Mouse (Mus musculus): ENCODE data around the gene Dph2.

The Dph2 gene

DNA sequence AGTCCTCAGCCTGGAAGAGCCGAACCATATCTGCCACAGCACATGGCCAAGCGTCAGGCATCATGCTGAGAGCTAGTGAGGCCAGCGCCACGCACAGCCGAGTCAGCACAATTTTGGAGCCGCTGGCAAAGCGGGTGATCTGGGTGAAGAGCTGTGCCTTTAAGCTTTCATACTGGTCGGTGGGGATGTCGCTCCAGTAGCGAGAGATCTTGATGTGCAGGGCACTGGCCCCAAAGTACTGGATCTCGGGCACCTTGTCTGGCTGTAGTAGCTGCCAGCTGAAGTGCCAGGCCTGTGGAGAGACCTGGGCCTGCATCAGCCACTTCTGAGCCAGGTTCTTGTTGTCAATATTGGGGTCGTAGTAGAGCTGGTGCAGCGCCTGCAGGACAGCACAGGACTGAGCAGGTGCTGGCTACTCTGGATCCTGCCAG, 20.3 kb upstream of the Dph2 start:
- no peak for DNase-seq (ENCODE audit: inconsistent ontology term)

DNA sequence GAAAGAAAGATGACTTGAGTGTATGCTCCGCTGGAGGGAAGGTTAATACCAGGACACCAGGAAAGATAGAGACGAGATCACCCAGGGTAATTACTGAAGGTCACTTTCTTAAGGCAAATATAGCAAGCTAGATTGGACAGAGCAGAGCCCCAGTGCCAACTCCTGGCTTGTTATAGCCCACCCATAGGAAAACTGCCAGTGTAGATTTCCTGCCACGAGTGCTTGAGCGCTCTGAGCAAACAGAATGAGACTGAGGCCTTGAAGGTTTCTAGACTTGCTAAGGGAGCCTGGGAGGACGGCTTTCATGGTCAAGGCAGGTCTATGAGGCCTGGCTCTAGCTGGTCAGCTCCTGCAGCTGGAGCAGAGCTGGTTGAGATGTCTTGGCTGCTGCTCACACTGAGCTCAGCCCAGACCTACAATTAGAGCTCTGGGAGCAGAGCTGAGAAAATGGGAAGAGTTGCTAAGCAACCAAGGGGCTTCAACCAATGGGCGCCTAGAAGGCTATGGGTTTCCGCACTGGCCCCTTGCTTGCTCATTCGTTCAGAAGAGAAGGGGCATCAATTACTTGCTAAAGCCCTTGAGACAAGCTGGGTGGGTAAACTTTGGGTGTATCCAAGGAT, 17.1 kb upstream of the Dph2 start:
- no peak for DNase-seq (ENCODE audit: inconsistent ontology term)

DNA sequence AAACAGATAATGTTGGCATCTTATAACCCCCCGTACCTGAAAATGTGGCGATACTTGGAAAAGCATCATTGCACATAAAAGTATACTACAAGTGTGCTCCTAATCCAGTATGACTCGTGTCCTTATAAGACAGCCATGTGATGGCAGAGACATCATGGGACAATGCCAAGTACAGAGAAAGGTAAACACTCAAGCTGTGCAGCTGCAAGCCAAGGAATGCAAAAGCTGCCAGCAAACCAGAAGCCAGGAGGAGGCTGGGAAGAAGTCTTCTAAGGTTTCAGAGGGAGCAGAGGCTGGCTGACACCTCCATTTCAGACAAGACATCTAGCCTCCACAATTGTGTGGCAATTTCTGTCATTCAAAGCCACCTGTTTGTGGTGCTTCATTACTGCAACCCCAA, 14.4 kb upstream of the Dph2 start:
- DNase-seq (ENCODE audit: inconsistent ontology term): no peak

DNA sequence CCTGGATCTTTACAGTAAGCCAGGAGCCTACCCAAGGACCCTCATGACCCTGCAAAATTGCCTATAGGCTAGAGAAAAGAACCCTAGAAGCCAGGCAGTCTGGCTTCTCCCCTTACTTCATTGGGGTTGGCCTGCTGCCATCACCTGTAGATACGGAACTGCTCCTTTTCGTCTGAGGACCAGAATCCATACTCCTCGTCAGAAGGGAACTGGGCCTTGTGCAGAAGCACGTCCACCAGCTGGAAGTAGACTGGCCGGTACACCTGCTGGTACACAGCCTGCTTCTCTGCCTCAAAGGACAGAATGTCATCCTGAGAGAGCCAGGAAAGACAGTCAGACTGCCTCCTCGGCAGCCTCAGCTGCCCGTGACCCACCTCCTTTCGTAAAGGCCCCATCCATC, 12.9 kb upstream of the Dph2 start:
- no peak for DNase-seq (ENCODE audit: inconsistent ontology term)

DNA sequence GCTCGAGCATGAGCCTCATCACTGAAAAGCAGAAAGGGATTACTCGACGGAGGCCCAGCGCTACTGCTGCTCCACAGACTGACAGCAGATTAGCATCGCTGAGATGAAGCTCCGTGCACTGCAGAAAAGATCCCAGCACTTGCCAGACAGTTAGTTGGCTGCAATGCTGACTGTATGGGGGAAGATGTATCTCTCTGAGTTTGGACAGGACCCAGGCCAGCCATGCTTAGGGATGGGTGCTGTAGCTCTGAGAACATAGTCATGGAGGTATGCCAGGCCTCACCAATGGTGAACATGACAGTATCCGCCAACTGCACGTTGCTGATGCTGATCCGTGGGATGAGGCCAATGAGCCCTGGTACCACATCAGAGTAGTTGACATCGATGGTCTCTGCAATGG, 12.3 kb upstream of the Dph2 start:
- DNase-seq (ENCODE audit: inconsistent ontology term): no peak

DNA sequence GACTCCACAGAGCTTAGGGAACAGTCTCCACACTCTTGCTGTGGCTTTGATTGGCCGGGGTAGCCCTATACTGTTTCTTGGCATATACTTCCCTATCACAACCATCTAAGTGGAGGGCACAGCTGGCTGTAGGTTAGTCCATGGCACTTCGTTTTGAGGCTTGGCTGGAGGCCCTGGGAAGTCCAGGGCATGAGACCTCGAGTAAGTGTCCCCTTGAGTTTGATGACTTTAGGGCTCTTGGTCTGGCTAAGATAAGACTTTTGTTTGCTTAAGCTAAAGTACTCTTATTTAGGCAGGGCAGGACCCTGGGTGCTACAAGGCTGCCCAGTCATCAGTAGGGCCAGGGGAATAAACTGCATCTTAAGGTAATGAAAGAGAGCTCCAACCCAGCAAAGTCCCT, 6.3 kb upstream of the Dph2 start:
- DNase-seq (ENCODE audit: inconsistent ontology term): no peak

DNA sequence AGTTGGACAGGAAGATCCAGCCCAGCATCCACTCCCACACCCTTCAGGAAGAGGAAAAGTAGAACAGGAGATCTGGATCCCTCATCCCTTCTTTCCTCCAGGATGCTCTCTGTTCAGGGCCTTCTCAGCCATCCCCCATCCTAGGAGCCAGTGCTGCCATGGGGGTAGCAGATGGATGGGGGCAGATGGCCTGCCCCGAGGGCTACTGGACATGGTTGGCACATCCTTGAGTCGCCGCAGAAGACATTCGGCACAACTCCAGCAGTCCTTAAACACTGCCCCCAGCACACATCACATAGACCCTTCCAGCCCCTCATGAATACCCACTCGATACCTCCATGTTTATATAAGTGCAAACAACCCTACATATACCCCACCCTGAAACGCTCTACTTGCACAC, 4.2 kb upstream of the Dph2 start:
- no peak for DNase-seq (ENCODE audit: inconsistent ontology term)

DNA sequence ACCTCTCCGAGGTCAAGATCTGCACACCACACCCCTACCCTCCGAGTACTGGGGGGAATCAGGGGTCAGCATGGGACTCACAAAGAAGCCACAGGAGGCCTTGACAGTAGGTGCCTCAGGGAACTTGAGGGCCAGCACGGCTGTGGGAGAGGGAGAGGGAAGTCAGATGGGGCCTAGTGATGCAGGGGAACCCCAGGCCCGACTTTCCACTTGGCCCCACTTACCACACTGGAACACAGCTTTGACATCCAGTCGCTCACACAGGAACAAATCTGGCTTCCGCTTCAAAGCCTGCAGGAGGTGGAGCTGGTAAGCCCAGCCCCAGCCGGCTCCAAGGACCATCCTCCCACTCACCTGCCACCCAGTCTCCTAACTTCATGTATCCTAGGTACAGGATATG, 3.5 kb upstream of the Dph2 start:
- no peak for DNase-seq (ENCODE audit: inconsistent ontology term)

DNA sequence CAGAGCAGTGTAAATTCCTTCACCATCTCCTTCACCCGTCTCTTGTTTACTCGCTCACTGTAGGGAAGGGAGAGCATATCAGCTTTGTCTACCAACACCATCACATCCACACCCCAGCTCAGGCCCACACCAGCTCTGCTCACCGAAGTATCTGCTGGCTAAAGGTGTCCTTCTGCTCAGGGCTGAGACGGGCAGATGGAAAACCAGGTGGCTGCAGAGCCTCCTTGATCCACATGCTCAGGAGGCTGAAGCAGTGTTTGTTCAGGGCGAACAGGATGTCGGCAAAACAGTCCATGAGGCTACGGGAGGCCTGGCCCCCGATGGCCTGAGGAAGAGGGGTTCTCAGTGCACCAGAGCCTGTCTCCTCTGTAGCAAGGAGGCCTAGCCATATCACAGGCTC, 2.8 kb upstream of the Dph2 start:
- no peak for DNase-seq (ENCODE audit: inconsistent ontology term)

DNA sequence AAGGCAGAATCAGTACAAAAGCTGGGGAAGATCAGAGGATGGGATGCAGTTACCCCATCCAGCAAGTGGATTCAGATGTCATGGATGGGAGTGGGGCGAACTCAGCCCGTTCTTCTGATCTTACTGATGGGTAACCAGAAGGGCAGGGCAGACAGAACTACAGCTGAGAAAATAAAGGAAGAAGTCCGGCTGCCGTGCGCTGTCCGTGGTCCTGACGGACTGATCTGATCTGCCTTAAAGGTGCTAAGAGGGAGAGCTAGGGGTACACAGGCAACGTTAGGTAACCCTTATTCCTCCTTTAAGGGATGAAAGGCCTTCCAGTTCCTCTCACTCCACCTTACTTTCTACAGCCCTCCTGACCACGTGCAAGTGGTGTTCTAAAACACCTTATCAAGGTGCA, 1.5 kb upstream of the Dph2 start:
- peak; percentile 49 for DNase-seq (ENCODE audit: inconsistent ontology term)

DNA sequence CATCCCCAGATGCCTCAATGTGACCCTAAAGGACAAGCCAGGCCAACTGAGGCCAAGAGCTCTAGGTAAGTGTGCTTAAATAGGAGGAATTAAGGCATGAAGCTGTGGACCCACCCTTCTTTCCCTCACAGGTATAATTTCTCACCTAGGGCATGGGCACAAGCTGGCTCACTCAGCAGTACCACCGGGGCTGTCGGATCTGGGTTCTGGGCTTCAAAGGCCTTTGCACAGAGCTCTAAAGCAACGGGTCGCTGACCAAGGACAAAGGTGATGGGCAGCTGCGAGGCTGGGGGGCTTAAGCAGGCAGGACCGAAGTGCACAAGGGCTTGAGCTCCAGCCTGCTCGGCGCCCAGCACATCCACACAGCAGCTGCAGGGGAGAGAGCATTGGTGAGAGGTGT, 1.1 kb downstream of the Dph2 start:
- DNase-seq (ENCODE audit: inconsistent ontology term): no peak

DNA sequence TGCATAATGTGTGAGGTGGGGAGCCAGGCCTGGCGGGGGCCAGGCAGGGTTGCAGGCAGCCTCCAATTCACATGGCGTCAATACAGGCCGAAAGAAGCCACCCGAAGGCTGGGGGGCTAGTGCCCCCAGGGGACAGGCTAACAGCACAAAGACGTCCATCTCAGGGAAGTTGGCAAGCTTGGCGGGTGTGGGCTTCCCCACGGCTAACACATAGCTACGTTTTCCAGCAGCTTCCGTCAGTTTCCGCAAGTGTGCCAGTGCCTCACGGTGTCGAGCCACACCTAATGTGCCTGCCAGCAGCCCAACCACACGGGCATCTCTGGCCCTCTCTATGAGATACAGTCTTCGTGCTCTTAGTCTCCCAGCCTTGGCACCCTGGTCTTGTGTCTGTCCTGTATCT, 1.8 kb downstream of the Dph2 start:
- DNase-seq (ENCODE audit: inconsistent ontology term): no peak

DNA sequence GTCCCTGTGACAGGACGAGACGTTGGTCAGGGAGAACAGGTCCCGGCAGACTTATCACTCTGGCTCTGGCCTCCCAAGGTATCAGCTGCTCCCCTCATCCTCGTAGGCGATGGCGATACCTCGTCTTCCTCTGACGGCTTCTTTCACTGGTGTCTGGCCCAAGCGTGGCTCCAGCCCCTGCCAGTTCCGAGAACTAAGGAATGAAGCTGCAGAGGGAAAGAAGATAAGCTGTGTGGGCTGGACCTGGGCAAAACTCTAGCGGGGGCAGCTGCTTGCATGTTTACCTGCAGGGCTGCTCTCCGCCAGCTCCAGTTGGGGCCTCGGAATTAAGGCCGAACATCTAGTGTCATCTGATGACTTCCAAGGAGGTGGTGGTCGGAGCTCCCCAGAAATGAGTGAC, 2.4 kb downstream of the Dph2 start:
- DNase-seq (ENCODE audit: inconsistent ontology term): no peak

DNA sequence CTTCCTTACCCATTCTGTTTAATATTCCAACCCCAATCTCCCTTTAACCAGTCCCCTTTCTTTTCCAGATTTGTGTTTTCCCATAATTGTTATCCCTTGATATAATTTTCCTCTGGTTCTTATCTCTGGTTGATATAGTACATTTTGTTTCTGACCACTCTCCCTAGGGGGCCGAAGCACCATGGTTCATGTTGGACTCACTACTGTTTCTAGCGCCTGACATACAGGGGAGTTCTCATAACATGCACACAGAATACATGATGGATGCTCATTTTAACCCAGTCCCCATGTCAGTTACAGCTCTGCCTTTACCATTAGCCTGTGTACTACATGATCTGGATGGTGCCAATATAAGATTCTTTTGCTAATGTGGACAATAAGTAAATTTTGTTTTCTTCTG, 3.9 kb downstream of the Dph2 start:
- no peak for DNase-seq (ENCODE audit: inconsistent ontology term)

DNA sequence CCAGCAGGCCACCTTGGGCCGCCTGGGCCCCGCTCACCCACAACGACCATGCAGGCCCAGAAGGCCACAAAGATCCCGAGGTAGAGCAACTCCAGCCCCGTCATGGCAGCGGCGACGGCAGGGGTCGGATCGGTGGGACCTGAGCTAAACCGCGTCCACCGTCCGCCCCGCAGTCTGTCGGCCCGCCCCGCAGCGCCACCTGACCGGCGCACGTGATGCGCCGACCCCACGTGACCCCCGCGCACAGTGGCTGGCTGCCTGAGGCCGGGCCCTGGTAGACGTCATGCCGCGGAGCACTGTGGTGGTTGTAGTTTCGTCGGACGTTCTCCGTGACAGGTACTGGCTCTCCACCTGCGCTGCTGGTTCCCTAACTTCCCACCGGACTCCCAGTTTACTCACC, 4.7 kb downstream of the Dph2 start, which contains the start of gene Atp6v0b:
TSS of gene Atp6v0b (minus strand) at position 201 of the 400 bp plus-strand sequence.
- peak; percentile 93 for DNase-seq (ENCODE audit: inconsistent ontology term)

DNA sequence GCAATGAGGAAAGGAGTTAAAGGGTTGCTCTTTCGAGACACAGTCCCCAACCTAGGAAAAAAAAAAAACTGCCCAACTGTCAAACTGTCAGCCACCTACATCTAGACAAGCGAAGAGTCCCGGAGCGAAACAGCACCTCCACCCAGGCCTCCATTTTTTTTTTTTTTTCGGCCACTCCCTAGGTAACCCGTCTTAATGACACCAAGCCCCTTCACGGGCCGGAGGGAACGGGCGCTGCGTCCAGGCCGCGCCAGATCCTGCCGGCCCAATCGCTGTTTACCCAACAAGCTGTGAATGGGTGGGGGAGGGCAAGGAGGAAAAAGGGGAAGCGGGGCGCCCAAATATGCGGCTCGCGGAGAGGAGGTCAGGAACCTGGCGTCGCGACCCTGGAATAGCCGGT, 5.2 kb downstream of the Dph2 start:
- DNase-seq (ENCODE audit: inconsistent ontology term): no peak

DNA sequence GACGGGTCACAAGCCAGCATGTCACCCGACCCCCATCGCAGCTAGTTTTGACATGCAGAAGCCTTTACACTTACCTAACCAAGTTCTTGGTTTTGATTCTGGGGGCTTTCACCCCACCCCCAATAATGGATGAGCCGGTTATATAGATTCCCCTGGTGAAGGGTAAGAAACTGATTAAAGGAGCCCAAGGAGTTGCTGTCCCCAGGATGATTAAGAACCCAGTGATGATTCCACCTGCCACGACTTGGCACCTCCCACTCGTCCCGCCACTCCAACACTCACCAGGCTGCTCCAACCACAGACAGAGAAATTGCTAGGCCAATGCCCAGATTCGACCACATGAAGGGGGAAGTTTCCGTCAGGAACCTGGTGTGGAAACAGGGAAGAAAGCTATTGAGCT, 5.8 kb downstream of the Dph2 start:
- no peak for DNase-seq (ENCODE audit: inconsistent ontology term)

DNA sequence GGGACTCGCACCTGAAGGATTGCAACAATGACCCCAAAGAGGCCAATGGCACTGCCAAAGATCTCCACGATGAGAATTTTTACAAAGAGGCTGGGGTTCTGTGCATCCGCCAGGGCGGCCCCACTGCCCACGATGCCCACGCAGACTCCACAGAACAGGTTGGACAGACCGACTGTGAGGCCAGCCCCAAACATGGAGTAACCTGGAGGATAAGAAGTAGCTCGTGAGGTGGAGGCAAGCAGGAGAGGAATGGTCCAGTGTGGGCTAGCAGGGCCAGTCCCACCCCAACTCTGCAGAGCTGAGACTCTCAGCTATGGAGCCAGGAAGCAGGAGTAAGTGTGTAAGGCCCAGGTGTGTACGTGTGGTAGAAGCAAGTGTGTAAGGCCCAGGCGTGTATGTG, 6.7 kb downstream of the Dph2 start:
- DNase-seq (ENCODE audit: inconsistent ontology term): no peak

DNA sequence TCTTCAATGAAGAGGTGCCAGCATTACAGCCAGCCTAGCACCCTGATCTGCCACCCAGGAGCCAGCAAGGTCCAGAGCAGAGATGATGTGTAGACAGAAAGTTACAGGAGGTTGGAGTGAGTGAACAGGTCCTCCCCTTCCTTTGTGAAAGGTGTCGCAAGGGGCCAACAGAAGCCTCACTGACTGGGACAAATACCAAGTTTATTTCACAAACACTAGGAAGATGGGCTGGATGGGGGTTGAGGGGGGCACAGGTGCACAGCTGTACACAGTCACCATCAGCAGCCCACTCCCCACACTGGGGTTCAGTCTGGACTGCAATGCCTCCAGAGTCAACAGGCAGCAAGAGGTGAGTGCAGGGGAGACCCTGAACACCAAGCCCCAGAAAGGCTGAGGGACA, 7.7 kb downstream of the Dph2 start:
- no peak for DNase-seq (ENCODE audit: inconsistent ontology term)

DNA sequence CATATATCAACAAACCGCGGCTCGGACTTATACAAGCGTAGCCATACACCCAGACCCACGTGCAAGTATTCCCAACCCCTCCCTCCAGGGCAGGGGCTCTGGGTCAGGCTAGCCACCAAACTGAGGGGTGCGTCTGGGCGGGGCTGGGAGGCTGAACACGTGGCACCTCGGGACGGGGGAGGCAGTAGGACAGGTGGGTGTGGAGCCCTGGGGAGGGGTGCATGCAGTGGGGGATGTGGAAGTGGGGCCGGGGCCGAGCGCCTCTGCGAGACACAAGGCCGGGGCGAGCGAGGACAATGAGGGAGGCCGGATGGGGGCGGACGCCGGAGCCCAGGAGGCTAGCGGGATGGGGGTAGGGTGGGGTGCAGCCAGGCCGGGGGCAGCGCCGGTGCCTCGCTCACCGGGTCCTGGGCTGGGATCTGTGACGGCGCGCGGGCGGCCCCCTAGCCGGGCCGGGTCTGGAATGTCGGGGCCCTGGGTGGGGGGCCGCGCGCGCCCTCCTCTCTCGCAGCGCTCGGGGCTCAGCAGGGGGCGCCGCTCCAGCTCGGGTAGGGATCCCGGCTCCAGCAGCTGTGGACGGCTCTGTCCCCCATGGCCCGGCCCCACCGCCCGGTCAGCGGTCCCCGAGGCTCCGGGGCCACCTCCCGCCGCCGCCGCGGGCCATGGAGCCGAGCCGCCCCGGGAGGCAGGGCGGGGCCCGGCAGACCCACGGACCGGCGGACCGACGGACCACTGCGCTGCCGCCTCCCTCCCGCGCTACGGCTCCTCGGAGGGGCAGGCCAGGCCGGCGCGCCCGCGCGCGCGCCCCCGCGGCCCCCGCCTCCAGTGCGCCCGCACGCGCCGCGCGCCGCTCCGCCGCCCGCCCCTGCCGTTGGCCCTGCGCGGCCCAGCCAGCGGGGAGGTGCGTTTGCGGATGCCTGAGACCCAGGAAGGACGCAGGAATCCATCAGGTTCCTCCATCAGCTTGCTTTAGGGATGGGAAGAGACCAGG, 8.8 kb downstream of the Dph2 start, which contains the start of gene B4galt2:
TSS of gene B4galt2 (minus strand) at position 787 of the 991 bp plus-strand sequence.
- DNase-seq (ENCODE audit: inconsistent ontology term): peak; percentile 73

DNA sequence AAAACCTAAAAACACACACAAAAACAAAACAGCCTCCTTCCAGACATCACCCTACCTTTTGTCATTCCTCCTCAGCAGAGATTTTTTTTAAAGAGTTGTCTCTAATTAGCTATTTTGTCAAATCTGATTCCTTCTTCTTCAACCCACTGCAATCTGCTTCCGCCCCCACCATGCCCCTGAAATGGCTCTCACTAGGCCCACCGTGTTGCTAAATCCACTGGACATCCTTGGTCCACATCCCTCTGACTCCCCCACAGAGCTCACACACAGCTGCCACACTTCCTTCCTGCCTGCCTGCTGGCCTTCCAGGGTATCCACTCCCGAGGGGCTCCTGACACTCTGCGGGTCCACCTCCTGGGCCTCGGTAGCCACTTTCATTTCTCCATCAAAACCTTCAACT, 13.1 kb downstream of the Dph2 start:
- DNase-seq (ENCODE audit: inconsistent ontology term): no peak

DNA sequence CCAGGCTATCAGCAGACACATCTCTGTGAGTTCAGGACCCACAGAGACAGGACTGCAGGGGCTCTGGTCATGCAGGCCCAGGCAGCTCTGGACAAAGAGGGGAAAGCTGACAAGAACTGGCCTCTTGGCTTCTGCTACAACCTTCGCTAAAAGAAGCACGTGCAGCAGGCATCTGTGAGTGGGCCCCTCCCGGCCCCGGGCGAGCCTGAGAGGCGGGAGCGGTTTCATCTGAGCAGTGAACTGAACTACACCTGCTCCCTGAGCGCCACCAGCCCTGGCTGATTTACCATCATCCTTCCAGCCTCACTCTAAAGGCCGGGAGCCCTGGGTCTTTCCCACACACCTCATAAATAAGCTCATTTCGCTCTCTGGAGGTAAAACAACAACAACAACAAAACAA, 13.5 kb downstream of the Dph2 start:
- no peak for DNase-seq (ENCODE audit: inconsistent ontology term)

DNA sequence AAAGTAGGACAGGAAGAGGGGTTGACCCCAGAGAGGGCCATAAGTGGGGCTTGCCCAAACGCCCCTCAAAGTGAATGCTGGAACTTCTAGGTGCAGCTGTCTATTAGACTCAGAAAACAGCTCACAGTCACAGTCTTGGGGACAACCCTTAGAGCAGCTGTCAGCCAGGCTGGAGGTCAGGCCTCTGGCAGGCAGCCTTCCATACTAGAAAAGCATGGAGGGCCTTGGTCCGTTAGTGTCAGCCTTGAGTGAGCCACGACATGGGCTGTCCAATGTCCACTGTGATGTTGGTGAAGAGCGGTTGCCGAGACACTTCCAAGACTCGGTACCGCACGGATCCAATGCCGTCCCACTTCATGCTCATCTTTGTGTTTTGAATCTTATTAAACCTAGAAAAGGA, 18.2 kb downstream of the Dph2 start:
- no peak for DNase-seq (ENCODE audit: inconsistent ontology term)
